Comparison of ENCODE assay signal across 9 mouse cellular contexts in genomic region chr13:23576906-23577639, GRCm38 (mm10). TPM values are rescaled to one million over a fixed set of nuclear protein-coding genes. Genes with fewer than 3 reads are reported as not detected.
DNase-seq lines count a peak whose midpoint lies in the region; ATAC-seq and TF ChIP-seq lines count a peak whose summit lies in the region.
"Had no signal": no experiment of that assay in that cellular context is flagged by ENCODE, and none has a peak within 500 bp of the region (broad histone marks: within the 10 kb centered on the region; RNA-seq: fewer than 3 reads in every experiment).

No protein-coding gene starts in this region.

- H3K27me3 ChIP-seq in E14TG2a.4 (ENCODE audit: insufficient read depth, low read length), result no peaks in the 10 kb centered on the region
- no peaks in the 10 kb centered on the region for H3K27me3 ChIP-seq in forebrain, embryonic 16.5 days (replicated peaks; ENCODE audit: control insufficient read depth, insufficient read depth, low read length)
- no peaks in the 10 kb centered on the region for H3K27me3 ChIP-seq in liver, embryonic 14.5 days (ENCODE audit: control insufficient read depth, insufficient read depth, low read length)

- peak; percentile 57 for DNase-seq in embryo, embryonic 10.5 days (ENCODE audit: low spot score)
- DNase-seq in embryo, embryonic 10 days (ENCODE audit: low spot score), result no peak
- DNase-seq in liver, embryonic 14.5 days (ENCODE audit: low read depth in 3 of 3, low spot score in 3 of 3), result no peak
- DNase-seq in spleen, adult 18-20 months, result no peak
- DNase-seq in thymus, postnatal 36 days, result no peak
- DNase-seq: lung, postnatal 4 days had no signal

- H3K27ac ChIP-seq in forebrain, embryonic 16.5 days (ENCODE audit: low read length), result no peak overlapping the region
- peak overlapping the region; percentile 98 for H3K27ac ChIP-seq in liver, embryonic 14.5 days

- peaks cover 34% of the 10 kb centered on the region for H3K4me1 ChIP-seq in E14TG2a.4 (replicated peaks; ENCODE audit: low read depth, low read length)
- peaks cover 28% of the 10 kb centered on the region for H3K4me1 ChIP-seq in forebrain, embryonic 16.5 days (replicated peaks; ENCODE audit: control insufficient read depth, insufficient read depth, low read length)
- peaks cover 18 to 21% of the 10 kb centered on the region in 2 experiments for H3K4me1 ChIP-seq in liver, embryonic 14.5 days (replicated peaks; ENCODE audit: control insufficient read depth in 2 of 2, insufficient read depth in 2 of 2, low read length in 1 of 2)

- H3K4me3 ChIP-seq in E14TG2a.4 (replicated peaks; ENCODE audit: low read length), result peak overlapping the region; percentile 78
- peak overlapping the region; percentile 49 for H3K4me3 ChIP-seq in forebrain, embryonic 16.5 days (replicated peaks; ENCODE audit: low read length)
- H3K4me3 ChIP-seq in liver, embryonic 14.5 days (ENCODE audit: insufficient read depth in 1 of 2, low read depth in 2 of 2, low read length in 2 of 2), result peak overlapping the region; percentile 65 to 69

- ATAC-seq in forebrain, embryonic 16.5 days, result no peak
- ATAC-seq in liver, embryonic 14.5 days (ENCODE audit: insufficient read depth), result no peak
- no peak for ATAC-seq in megakaryocyte-erythroid progenitor cell, adult 5-6 weeks (replicated peaks; ENCODE audit: low FRiP score, low TSS enrichment, poor library complexity, severe bottlenecking)

- peak overlapping the region; percentile 75 for H3K4me2 ChIP-seq in forebrain, embryonic 16.5 days (ENCODE audit: low read length)
- peak overlapping the region; percentile 96 for H3K4me2 ChIP-seq in liver, embryonic 14.5 days (ENCODE audit: low read depth)

- H3K9ac ChIP-seq in forebrain, embryonic 16.5 days (replicated peaks; ENCODE audit: low read depth, low read length), result no peak overlapping the region; the same call in 1 of the 2 replicates
- H3K9ac ChIP-seq in liver, embryonic 14.5 days (replicated peaks), result peak overlapping the region; percentile 99

- TF ChIP-seq CTCF in E14TG2a.4 (conservative IDR thresholded peaks at IDR 0.05; ENCODE audit: low read length), result no peak
- no peak for TF ChIP-seq CTCF in liver, embryonic 14.5 days (IDR thresholded peaks at IDR 0.05; ENCODE audit: low read depth)

- 35% methylated on average over 6 of the region's 6 CpGs for WGBS in forebrain, embryonic 16.5 days
- 35% methylated on average over 6 of the region's 6 CpGs for WGBS in liver, embryonic 14.5 days (ENCODE audit: insufficient replicate concordance)

- no peak for TF ChIP-seq EP300 in liver, embryonic 14.5 days (IDR thresholded peaks at IDR 0.05; ENCODE audit: low read depth)

- no peaks in the 10 kb centered on the region for H3K36me3 ChIP-seq in E14TG2a.4 (ENCODE audit: insufficient read depth, low read length)
- H3K36me3 ChIP-seq in forebrain, embryonic 16.5 days (ENCODE audit: control insufficient read depth, insufficient read depth), result no peaks in the 10 kb centered on the region
- no peaks in the 10 kb centered on the region for H3K36me3 ChIP-seq in liver, embryonic 14.5 days (replicated peaks; ENCODE audit: control insufficient read depth, insufficient read depth, low read depth)

- H3K9me3 ChIP-seq in E14TG2a.4 (ENCODE audit: low read length), result no peaks in the 10 kb centered on the region
- no peaks in the 10 kb centered on the region for H3K9me3 ChIP-seq in forebrain, embryonic 16.5 days (ENCODE audit: control insufficient read depth, low read length)
- H3K9me3 ChIP-seq in liver, embryonic 14.5 days (ENCODE audit: control insufficient read depth, low read length), result no peaks in the 10 kb centered on the region

RNA-seq across cellular contexts. Expression of gene Hist1h3d, which starts 1.5 kb away (rescaled TPM):
- polyA plus RNA-seq in forebrain, embryonic 16.5 days (2015; fragmentation: Nextera tagmentation; extraction: Ambion mirVana), result 2.2 and 2.8 TPM in 2 replicates
- 20.4 and 27.3 TPM in 2 replicates for polyA plus RNA-seq in liver, embryonic 14.5 days (2012; rRNA removed)
- 7.1 and 7.2 TPM in 2 replicates for polyA plus RNA-seq in liver, embryonic 14.5 days (2014; fragmentation: Nextera tagmentation; extraction: Ambion mirVana)
- total RNA-seq in megakaryocyte-erythroid progenitor cell, adult 5-6 weeks (2014; fragmentation: Nextera tagmentation), result 123 and 185 TPM in 2 replicates
- total RNA-seq in megakaryocyte-erythroid progenitor cell, adult 5-6 weeks (2017), result 84.0 and 189 TPM in 2 replicates

RNA-seq across cellular contexts. Expression of gene Hist1h2ad, which starts 2.9 kb away (rescaled TPM):
- polyA plus RNA-seq in forebrain, embryonic 16.5 days (2015; fragmentation: Nextera tagmentation; extraction: Ambion mirVana), result 1.2 and 3.4 TPM in 2 replicates
- 10.4 and 25.5 TPM in 2 replicates for polyA plus RNA-seq in liver, embryonic 14.5 days (2012; rRNA removed)
- polyA plus RNA-seq in liver, embryonic 14.5 days (2014; fragmentation: Nextera tagmentation; extraction: Ambion mirVana), result 4.7 and 5.1 TPM in 2 replicates
- 1.4 and 11.1 TPM in 2 replicates for total RNA-seq in megakaryocyte-erythroid progenitor cell, adult 5-6 weeks (2014; fragmentation: Nextera tagmentation)
- 1,263 and 1,317 TPM in 2 replicates for total RNA-seq in megakaryocyte-erythroid progenitor cell, adult 5-6 weeks (2017)

RNA-seq across cellular contexts. Expression of gene Hist1h2bf, which starts 3.1 kb away (rescaled TPM):
- polyA plus RNA-seq in forebrain, embryonic 16.5 days (2015; fragmentation: Nextera tagmentation; extraction: Ambion mirVana), result 2.1 and 2.6 TPM in 2 replicates
- polyA plus RNA-seq in liver, embryonic 14.5 days (2012; rRNA removed), result 15.9 and 35.2 TPM in 2 replicates
- polyA plus RNA-seq in liver, embryonic 14.5 days (2014; fragmentation: Nextera tagmentation; extraction: Ambion mirVana), result 3.4 and 4.4 TPM in 2 replicates
- 342 and 512 TPM in 2 replicates for total RNA-seq in megakaryocyte-erythroid progenitor cell, adult 5-6 weeks (2014; fragmentation: Nextera tagmentation)
- total RNA-seq in megakaryocyte-erythroid progenitor cell, adult 5-6 weeks (2017), result 329 and 662 TPM in 2 replicates

RNA-seq across cellular contexts. Expression of gene Hist1h4d, which starts 4.3 kb away (rescaled TPM):
- 51.0 and 59.0 TPM in 2 replicates for polyA plus RNA-seq in forebrain, embryonic 16.5 days (2015; fragmentation: Nextera tagmentation; extraction: Ambion mirVana)
- polyA plus RNA-seq in liver, embryonic 14.5 days (2012; rRNA removed), result 8.6 and 12.8 TPM in 2 replicates
- polyA plus RNA-seq in liver, embryonic 14.5 days (2014; fragmentation: Nextera tagmentation; extraction: Ambion mirVana), result 152 and 155 TPM in 2 replicates
- total RNA-seq in megakaryocyte-erythroid progenitor cell, adult 5-6 weeks (2014; fragmentation: Nextera tagmentation), result 470 and 507 TPM in 2 replicates
- 756 and 1,171 TPM in 2 replicates for total RNA-seq in megakaryocyte-erythroid progenitor cell, adult 5-6 weeks (2017)

RNA-seq across cellular contexts. Expression of gene Hist1h2bg, which starts 5.9 kb away (rescaled TPM):
- polyA plus RNA-seq in forebrain, embryonic 16.5 days (2015; fragmentation: Nextera tagmentation; extraction: Ambion mirVana), result 2.1 and 6.2 TPM in 2 replicates
- 42.1 and 55.9 TPM in 2 replicates for polyA plus RNA-seq in liver, embryonic 14.5 days (2012; rRNA removed)
- 6.9 and 10.2 TPM in 2 replicates for polyA plus RNA-seq in liver, embryonic 14.5 days (2014; fragmentation: Nextera tagmentation; extraction: Ambion mirVana)
- 386 and 627 TPM in 2 replicates for total RNA-seq in megakaryocyte-erythroid progenitor cell, adult 5-6 weeks (2014; fragmentation: Nextera tagmentation)
- total RNA-seq in megakaryocyte-erythroid progenitor cell, adult 5-6 weeks (2017), result 891 and 1,210 TPM in 2 replicates
